Mouse (Mus musculus) layer of hippocampus, postnatal 10 days (tissue): Measurements from ENCODE around the gene Nfatc3. TPM values are rescaled to one million over a fixed set of nuclear protein-coding genes. Genes with fewer than 3 reads are reported as not detected.
A peak's percentile ranks its signal among the peaks of the same experiment; 100 is the strongest.

Experiments
- DNase-seq, 2 experiments: peaks; one replicate each; pipeline ENCODE4 v3.0.0; 2021; ENCODE audit warnings: low spot score in 2 of 2
- total RNA-seq, 2 experiments: library from RNA; stranded (reverse); gene quantifications; 2 replicates each; pipeline ENCODE4 v1.2.3; 2021

Gene Nfatc3
- total RNA-seq, 2 experiments from 2014 or later = 9.9 TPM

GRCm38 (mm10) chr8:106126055-106126454 is 67.4 kb downstream of the Nfatc3 start:
- no peak for DNase-seq

GRCm38 (mm10) chr8:106127054-106127453 is 68.4 kb downstream of the Nfatc3 start:
- DNase-seq = no peak

- no peak for DNase-seq
These were observed 69.3 kb downstream of the Nfatc3 start for GRCm38 (mm10) chr8:106127882-106128410.

- no peak for DNase-seq
These were observed 70.7 kb downstream of the Nfatc3 start for GRCm38 (mm10) chr8:106129232-106129930.

- no peak for DNase-seq
These were observed 71.4 kb downstream of the Nfatc3 start for GRCm38 (mm10) chr8:106129997-106130396.

- no peak for DNase-seq
These were observed 71.9 kb downstream of the Nfatc3 start for GRCm38 (mm10) chr8:106130505-106130904.

GRCm38 (mm10) chr8:106131021-106131420 is 72.4 kb downstream of the Nfatc3 start:
- DNase-seq = no peak

GRCm38 (mm10) chr8:106131488-106132222 is 73.0 kb downstream of the Nfatc3 start:
- no peak for DNase-seq

- DNase-seq = no peak
These were observed 73.7 kb downstream of the Nfatc3 start for GRCm38 (mm10) chr8:106132356-106132755.

GRCm38 (mm10) chr8:106133526-106133925 is 74.9 kb downstream of the Nfatc3 start:
- DNase-seq = no peak

GRCm38 (mm10) chr8:106133946-106134345 is 75.3 kb downstream of the Nfatc3 start:
- DNase-seq = no peak

GRCm38 (mm10) chr8:106134751-106135571 is 76.3 kb downstream of the Nfatc3 start:
- no peak for DNase-seq

- DNase-seq = no peak
These were observed 77.0 kb downstream of the Nfatc3 start for GRCm38 (mm10) chr8:106135672-106136071.

GRCm38 (mm10) chr8:106136156-106137130 is 77.8 kb downstream of the Nfatc3 start, which contains the start of gene Esrp2:
Gene Esrp2, minus strand, starts transcription at chr8:106136974.
- DNase-seq = no peak

- no peak for DNase-seq
These were observed 78.7 kb downstream of the Nfatc3 start for GRCm38 (mm10) chr8:106137218-106137905.

- no peak for DNase-seq
These were observed 79.4 kb downstream of the Nfatc3 start for GRCm38 (mm10) chr8:106137906-106138477.

- DNase-seq = no peak
These were observed 80.0 kb downstream of the Nfatc3 start for GRCm38 (mm10) chr8:106138616-106139015.

GRCm38 (mm10) chr8:106140191-106140590 is 81.6 kb downstream of the Nfatc3 start:
- no peak for DNase-seq

- DNase-seq = peak; percentile 86 to 89
These were observed 82.1 kb downstream of the Nfatc3 start for GRCm38 (mm10) chr8:106140769-106141168.
